Mouse (Mus musculus): Measurements from ENCODE around the gene Gzmm. TPM values are rescaled to one million over a fixed set of nuclear protein-coding genes. Genes with fewer than 3 reads are reported as not detected.

Gzmm gene
- under 1 TPM; 0.52 to 0.62 TPM for polyA plus RNA-seq (2017; shearing (Covaris generic))

- no peak for ATAC-seq
Measured at GRCm38 (mm10) chr10:79688720-79689119, at the start of gene Gzmm. Gzmm (plus strand) TSS chr10:79689020.

GRCm38 (mm10) chr10:79645711-79646110, 43.1 kb upstream of the Gzmm start, which contains the start of gene Odf3l2:
Odf3l2 (minus strand) TSS chr10:79645738.
- no peak for ATAC-seq

GRCm38 (mm10) chr10:79649070-79649751, 39.6 kb upstream of the Gzmm start:
- peak; percentile 49 for ATAC-seq

- ATAC-seq, result no peak
Measured at GRCm38 (mm10) chr10:79652789-79653188, 36.0 kb upstream of the Gzmm start.

- no peak for ATAC-seq
Measured at GRCm38 (mm10) chr10:79654946-79655395, 33.8 kb upstream of the Gzmm start.

DNA sequence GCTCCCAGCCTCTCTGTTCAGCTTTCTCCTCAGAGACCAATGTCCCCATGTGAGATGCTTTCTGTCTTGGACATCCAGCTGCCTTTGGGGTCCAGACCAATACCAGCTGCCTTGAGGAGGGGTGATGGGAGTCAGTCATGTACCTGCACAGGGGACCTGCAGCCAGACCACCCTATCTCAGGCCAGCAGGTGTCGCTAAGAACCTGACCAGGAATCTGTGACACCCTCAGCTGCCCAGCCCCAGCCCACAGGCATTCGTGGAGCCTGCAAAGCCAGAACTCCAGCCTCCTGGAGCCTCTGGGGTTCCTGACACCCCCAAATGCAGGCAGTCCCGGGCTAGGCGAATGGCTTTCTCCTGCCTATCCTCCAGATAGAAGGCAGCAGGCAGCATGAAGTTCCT, 30.0 kb upstream of the Gzmm start:
- no peak for ATAC-seq

GRCm38 (mm10) chr10:79660298-79660697, 28.5 kb upstream of the Gzmm start:
- ATAC-seq, result no peak

- ATAC-seq, result no peak
Measured at GRCm38 (mm10) chr10:79661861-79662260, 27.0 kb upstream of the Gzmm start.

- no peak for ATAC-seq
Measured at GRCm38 (mm10) chr10:79664131-79664665, 24.6 kb upstream of the Gzmm start, which contains the start of gene Madcam1. Madcam1 (plus strand) TSS chr10:79664559.

GRCm38 (mm10) chr10:79665051-79665450, 23.8 kb upstream of the Gzmm start:
- ATAC-seq, result no peak

DNA sequence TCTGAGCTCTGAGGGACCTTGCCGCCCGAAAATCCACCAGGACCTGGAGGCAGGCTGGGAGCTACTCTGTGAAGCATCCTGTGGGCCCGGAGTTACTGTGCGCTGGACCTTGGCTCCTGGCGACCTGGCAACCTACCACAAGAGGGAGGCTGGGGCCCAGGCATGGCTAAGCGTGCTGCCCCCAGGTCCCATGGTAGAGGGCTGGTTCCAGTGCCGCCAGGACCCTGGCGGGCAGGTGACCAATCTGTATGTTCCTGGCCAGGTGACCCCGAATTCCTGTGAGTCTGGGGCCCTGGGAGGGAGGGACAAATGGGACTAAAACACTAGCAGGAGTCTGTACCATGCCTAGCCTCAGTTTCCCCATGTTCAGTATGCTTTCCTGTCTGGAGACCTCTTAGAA, 22.3 kb upstream of the Gzmm start:
- no peak for ATAC-seq

GRCm38 (mm10) chr10:79668076-79668475, 20.7 kb upstream of the Gzmm start:
- ATAC-seq, result no peak

- peak; percentile 97 for ATAC-seq
Measured at GRCm38 (mm10) chr10:79668771-79669575, 19.8 kb upstream of the Gzmm start, which contains the start of gene Tpgs1. Tpgs1 (plus strand) TSS chr10:79669369.

- ATAC-seq, result no peak
Measured at GRCm38 (mm10) chr10:79669576-79670057, 19.2 kb upstream of the Gzmm start.

DNA sequence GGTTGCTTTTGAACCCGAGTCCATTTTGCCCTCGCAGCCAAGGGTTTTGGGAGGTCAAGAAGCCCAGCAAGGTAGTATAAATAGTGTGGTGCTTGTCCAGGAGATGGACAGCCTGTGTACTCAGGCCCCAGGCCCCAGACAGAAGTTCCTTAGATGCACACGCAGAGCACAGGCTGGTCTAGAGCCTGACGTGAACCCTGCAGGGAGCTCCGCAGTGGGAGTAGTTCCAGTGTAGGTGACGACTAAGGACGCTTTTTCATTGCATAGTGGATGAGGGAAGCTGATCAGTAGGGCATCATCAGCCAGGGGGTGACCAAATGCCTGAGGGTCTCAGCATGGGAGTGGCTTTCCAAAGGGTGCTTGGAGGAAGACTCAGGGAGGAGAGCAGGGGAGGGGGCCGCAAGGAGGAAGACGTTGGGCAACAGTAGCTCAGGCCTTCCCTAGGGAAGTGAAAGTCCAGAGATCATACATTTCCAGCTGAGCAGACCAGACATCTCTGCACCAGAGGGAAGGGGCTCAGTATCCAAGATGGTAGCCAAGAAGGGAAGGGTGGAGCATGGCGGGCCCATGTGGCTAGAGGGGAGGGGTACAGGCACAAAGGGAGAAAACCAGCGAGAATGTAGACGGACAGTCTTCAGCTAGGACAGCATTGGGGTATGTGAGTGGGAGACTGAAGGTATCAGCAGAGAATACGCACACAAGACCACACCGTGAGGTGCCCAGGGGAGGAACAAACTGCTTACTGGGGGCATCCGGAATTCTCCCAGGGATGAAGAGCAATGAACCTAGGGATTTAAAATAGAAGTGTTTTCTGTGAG, 18.5 kb upstream of the Gzmm start:
- ATAC-seq, result no peak

DNA sequence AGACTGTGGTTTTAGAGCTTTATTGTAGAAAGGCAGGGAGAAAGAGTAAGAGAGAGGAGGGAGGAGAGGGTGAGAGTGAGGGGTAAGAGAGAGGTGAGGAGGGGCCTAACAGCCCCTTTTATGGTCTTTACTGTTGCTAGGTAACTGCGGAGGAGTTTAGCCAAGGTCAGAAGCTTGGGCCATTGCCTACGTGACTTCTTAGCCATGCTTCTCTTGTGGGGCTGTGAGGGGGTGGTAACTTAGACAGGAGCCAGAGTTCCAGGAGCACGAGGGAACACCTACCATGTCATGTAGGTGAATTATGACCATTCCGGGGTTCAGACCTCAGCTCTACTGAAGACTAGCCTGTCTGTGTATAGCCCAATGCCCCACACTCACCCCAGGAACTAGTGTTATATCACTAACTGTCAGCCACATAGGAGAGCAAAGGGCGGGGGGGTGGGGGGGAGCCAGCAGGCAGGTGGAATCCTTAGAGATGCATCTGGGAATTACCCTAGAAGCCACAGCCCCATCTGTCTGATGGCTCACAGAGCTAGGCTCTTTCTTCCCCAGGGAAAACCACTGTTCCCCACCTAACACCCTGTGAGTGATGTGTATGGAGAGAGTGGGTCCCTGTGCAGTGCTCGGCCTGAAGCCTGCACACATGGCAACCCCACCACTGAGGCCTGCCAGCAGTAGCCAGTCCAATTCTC, 17.3 kb upstream of the Gzmm start:
- no peak for ATAC-seq

GRCm38 (mm10) chr10:79672088-79672455, 16.7 kb upstream of the Gzmm start:
- no peak for ATAC-seq

DNA sequence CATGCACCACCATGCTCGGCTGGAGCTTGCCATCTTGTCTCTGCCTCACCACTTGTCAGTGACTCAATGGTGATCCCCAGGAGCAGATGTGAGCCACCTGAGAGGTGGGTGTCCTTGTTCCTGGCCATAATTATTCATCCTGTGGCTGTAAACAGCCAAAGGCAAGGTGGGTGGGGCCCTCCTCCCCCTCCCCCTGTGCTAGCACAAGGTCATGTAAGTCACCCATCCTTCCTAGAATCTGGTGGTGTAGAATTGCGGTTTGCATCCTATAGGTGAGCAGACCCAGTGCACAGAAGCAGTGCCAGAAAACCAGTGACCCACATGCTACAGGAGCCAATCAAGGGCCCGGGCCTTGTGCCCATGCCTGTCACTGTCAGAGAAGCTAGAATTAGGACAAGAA, 15.8 kb upstream of the Gzmm start:
- no peak for ATAC-seq

DNA sequence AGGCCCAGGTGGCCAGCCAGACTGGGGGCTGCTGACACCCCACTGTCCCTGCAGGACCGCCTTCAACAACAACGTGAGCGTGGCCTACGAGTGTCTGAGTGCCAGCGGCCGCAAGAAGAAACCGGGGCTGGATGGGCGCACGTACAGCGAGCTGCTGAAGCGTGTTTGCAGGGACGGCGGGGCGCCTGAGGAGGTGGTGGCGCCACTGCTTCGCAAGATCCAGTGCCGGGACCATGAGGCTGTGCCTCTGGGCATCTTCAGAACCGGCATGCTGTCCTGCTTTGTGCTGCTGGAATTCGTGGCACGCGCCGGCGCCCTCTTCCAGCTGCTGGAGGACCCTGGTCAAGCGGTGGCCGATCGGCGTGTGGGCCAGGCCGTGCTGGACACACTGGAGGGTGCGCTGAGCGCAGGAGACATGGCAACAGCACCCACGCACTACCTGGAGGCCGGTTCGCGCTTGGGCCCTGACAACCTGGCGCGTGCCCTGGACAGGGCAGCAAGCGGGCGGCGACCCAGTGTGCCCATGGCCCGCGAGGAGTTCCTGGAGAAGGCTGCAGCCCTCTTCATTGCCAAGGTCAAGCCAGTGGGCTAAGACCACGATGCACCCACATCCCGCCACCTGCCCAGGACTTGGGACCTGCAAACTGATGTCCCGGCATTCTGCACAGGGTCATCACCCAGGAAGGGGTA, 13.3 kb upstream of the Gzmm start:
- ATAC-seq, result no peak

DNA sequence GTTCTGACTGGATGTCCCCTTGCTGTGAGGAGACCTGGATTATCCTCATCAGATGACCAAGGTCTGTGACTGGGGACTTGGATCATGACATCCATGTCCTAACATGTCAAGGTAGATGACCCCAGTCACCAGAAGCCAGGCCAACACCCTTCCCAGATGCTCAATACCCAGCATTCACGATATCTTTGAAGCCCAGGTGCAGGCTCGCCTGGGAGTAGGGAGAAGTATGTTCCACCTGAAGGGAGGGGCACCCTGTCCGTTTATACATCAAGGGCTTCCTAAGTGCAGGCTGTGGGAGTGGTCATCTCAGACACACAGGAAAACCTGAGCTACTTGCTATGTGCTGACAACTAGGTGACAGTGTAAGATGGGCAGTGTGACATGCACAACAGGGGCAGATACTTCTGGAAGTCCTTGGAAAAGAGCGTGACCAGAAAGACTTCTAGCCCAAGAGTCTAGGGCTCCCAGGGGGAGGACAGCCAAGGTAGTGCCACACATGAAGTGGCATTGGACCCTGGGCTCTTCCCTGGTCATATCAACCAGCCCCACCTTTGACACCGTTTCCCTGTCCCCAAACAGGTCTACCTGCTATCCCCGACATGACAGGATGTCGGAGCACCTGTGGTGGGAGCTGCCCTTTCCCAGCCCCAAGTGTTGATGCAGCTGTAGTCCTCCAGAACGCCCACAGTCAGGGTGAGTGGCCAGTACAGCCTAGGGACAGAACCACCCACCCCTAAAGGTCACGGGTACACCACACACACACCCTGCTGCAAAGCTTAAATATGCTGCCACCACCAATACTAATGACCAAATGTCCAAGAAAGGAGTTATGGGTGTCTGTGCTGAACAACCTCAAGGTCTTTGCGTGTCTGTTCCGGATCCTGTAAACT, 8.0 kb upstream of the Gzmm start:
- ATAC-seq, result peak; percentile 5

Data from activated CD4-positive, CD25-positive, alpha-beta regulatory T cell, adult 4 months (primary cell).